Mouse (Mus musculus): ENCODE measurements around the gene Ly6g6e.
A peak's percentile ranks its signal among the peaks of the same experiment; 100 is the strongest.

Ly6g6e gene

GRCm38 (mm10) chr17:35071454-35071853 is 5.2 kb upstream of the Ly6g6e start:
- no peak for DNase-seq (ENCODE audit: low read depth in 2 of 2, low spot score in 2 of 2)

GRCm38 (mm10) chr17:35074097-35074496 is 2.6 kb upstream of the Ly6g6e start:
- no peak for DNase-seq (ENCODE audit: low read depth in 2 of 2, low spot score in 2 of 2)

- DNase-seq (ENCODE audit: low read depth in 2 of 2, low spot score in 2 of 2): no peak
Observed at GRCm38 (mm10) chr17:35077285-35077684, 583 bp downstream of the Ly6g6e start.

GRCm38 (mm10) chr17:35077786-35078233 is 1.1 kb downstream of the Ly6g6e start, which contains the start of gene Ly6g6d:
Gene Ly6g6d, minus strand, starts transcription at chr17:35078065.
- DNase-seq (ENCODE audit: low read depth in 2 of 2, low spot score in 2 of 2): no peak

- DNase-seq (ENCODE audit: low read depth in 2 of 2, low spot score in 2 of 2): no peak
Observed at GRCm38 (mm10) chr17:35079778-35080177, 3.1 kb downstream of the Ly6g6e start.

- DNase-seq (ENCODE audit: low read depth in 2 of 2, low spot score in 2 of 2): no peak
Observed at GRCm38 (mm10) chr17:35080248-35080647, 3.5 kb downstream of the Ly6g6e start.

- no peak for DNase-seq (ENCODE audit: low read depth in 2 of 2, low spot score in 2 of 2)
Observed at GRCm38 (mm10) chr17:35080710-35081109, 4.0 kb downstream of the Ly6g6e start.

GRCm38 (mm10) chr17:35082841-35083576 is 6.3 kb downstream of the Ly6g6e start:
- DNase-seq (ENCODE audit: low read depth in 2 of 2, low spot score in 2 of 2): no peak

- DNase-seq (ENCODE audit: low read depth in 2 of 2, low spot score in 2 of 2): no peak
Observed at GRCm38 (mm10) chr17:35083929-35084497, 7.3 kb downstream of the Ly6g6e start.

GRCm38 (mm10) chr17:35085208-35085865 is 8.6 kb downstream of the Ly6g6e start, which contains the start of gene Ly6g6f:
Gene Ly6g6f, minus strand, starts transcription at chr17:35085610.
- no peak for DNase-seq (ENCODE audit: low read depth in 2 of 2, low spot score in 2 of 2)

- DNase-seq (ENCODE audit: low read depth in 2 of 2, low spot score in 2 of 2): peak in 1 of 2 experiments; percentile 21
Observed at GRCm38 (mm10) chr17:35088151-35088550, 11.4 kb downstream of the Ly6g6e start.

- DNase-seq (ENCODE audit: low read depth in 2 of 2, low spot score in 2 of 2): peak; percentile 85 to 92
Observed at GRCm38 (mm10) chr17:35088825-35089644, 12.3 kb downstream of the Ly6g6e start, which contains the start of gene Abhd16a. Gene Abhd16a, plus strand, starts transcription at chr17:35089263.

GRCm38 (mm10) chr17:35090166-35090932 is 13.6 kb downstream of the Ly6g6e start:
- DNase-seq (ENCODE audit: low read depth in 2 of 2, low spot score in 2 of 2): no peak

- no peak for DNase-seq (ENCODE audit: low read depth in 2 of 2, low spot score in 2 of 2)
Observed at GRCm38 (mm10) chr17:35092403-35093198, 15.9 kb downstream of the Ly6g6e start.

GRCm38 (mm10) chr17:35094475-35095365 is 18.0 kb downstream of the Ly6g6e start:
- no peak for DNase-seq (ENCODE audit: low read depth in 2 of 2, low spot score in 2 of 2)

GRCm38 (mm10) chr17:35096597-35096996 is 19.9 kb downstream of the Ly6g6e start:
- no peak for DNase-seq (ENCODE audit: low read depth in 2 of 2, low spot score in 2 of 2)

- no peak for DNase-seq (ENCODE audit: low read depth in 2 of 2, low spot score in 2 of 2)
Observed at GRCm38 (mm10) chr17:35097164-35097655, 20.5 kb downstream of the Ly6g6e start.

GRCm38 (mm10) chr17:35100196-35100765 is 23.6 kb downstream of the Ly6g6e start:
- DNase-seq (ENCODE audit: low read depth in 2 of 2, low spot score in 2 of 2): no peak
